Mouse (Mus musculus) kidney, postnatal 25 days (tissue): ENCODE measurements around the gene Ffar1.
"Not testable (repeated sequence)": the region's sequence is repeated elsewhere in the genome, so short reads cannot be mapped to it uniquely, and the experiment has no call there.

Source experiments
- DNase-seq, 2 experiments: peaks; one replicate each; pipeline ENCODE4 v3.0.0; 2021; ENCODE audit warnings: mixed read lengths in 2 of 2

Gene Ffar1

DNA sequence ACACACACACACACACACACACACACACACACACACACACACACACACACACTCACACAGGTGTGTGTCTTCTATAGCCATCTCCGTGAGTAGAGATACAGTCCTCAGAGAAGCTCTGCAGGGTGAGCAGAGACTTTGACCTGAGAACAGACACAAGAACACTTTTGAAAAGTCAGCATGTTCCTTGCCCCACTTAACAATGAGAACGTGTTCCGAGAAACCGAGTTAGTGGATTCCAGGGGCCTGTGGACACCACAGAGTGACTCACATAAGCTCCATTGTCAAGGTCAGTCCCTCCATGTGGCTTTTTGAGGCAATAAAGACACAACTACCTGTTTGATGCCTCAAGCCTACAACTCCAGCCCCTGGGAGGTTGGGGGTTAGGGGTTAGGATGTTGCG is 14.0 kb downstream of the Ffar1 start:
- DNase-seq = peak in 1 of 2 experiments; percentile 13

DNA sequence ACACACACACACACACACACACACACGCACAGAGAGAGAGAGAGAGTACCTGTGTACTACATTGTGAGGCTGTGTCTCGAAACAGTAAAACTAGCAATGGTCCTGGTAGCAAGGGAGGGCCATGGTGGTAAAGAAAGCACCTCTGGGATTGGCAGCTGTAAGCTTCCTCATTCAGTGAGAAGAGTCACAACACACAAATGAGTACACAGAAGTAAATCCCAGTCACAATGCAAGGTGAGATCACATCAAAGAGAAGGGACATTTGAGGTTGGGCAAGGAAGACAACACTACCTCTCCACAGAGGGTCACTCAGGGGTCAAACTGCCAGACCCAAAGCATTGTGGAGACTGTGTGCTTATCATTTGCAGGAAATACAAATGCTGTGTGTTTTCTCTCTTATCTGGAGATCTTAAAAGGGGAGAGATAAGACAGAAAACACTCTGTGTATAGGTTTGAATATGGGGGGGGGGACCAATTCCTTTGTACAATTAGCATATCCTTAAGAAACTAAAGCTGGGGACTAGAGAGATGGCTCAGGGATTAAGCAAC is 14.8 kb downstream of the Ffar1 start:
- no peak for DNase-seq

DNA sequence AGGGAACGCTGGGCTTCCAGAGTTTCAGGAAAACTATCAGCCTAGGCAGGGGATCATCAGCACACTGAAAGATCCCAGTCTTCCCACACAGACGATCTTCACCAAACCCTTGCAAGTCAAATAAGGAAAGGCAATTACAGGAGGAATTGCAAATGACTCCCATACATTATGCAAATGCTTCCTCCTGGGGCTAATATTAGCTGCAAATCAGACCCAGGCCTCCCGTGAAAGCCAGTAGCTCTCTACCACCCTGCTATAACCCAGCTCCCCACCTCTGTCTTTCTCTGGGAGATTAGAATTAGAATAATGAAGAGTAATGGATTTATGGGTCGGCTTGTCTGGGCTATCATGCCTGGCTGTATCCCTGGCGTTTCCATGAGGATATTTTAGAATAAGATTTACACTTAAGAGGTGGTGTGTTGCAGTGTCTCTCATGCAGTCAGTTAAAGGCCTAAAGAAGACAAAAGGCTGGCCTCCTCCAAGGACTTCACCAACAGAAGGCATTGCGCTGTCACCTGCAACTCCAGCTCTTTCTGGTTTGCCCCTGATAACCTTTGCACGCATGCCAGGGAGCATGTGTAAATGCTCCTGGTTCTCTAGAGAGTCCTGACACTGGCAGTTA is 16.6 kb downstream of the Ffar1 start:
- no peak for DNase-seq

DNA sequence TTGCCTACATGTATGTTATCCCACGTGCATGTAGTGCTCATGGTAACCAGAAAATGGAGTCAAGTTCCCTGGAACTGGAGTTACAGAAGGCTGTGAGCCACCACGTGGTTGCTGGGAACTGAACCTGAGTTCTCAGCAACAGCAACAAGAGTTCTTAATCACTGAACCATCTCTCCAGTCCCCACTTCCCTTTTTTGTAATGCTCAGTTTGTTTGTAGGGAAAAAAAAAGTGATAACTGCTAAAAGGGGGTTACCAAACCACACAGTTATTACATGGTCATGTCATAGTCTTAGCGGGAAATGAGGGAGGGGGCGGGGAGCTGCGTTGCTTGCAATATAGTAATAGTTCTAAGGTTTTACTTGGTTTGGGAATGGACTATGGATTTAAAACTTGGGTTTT is 19.3 kb downstream of the Ffar1 start:
- DNase-seq = no peak

DNA sequence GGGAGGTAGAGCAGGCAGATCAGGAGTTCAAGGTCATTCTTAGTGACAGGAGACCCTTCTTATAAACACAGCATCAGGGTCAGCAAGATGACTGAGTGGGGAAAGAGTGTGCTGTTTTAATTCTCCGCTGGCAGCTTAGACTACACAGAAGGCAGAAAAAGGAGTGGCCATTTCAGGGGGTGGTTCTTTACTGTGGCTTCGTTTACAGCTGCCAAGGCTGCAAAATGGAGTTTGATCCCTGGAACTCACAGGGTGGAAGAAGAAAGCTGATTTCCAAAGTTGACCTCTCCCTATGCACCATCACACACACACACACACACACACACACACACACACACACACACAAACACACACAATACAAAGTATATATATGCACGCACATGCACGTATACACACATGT is 20.0 kb downstream of the Ffar1 start:
- DNase-seq = no peak

DNA sequence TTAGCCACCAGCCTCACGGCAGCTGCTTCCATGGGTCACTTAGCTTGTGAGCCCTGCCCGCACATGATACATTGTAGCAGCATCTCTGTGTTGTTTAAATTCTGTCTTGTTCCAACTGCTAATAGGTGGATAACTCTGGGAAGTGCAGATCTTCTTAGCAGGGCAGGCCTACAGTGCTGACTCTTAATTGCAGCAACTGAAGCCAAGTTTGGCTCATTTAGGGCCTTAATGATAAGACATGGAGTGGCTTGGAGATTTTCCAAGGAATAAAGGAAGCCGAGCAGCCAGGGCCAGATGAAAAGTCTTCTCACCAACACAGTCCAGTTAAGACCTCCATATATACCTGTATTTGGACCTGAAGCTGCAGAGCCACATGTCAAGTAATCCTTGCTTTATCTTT is 21.1 kb downstream of the Ffar1 start:
- DNase-seq = no peak

DNA sequence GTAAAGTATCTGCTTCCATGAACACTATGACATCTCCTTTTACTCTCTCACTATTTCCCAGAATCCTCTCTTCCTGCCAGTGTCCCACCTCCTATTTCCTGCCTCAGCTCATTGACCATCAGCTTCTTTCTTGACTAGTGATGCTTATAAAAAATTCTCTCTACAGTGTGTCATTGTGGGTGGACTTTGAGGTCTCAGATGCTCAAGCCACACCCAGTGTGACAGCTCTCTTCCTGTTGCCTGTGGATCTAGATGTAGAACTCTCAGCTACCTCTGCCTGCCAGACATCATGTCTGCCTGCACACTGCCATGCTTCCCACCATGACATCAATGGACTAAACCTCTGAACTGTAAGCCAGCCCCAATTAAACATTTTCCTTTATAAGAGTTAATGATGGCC is 24.1 kb downstream of the Ffar1 start:
- no peak for DNase-seq

DNA sequence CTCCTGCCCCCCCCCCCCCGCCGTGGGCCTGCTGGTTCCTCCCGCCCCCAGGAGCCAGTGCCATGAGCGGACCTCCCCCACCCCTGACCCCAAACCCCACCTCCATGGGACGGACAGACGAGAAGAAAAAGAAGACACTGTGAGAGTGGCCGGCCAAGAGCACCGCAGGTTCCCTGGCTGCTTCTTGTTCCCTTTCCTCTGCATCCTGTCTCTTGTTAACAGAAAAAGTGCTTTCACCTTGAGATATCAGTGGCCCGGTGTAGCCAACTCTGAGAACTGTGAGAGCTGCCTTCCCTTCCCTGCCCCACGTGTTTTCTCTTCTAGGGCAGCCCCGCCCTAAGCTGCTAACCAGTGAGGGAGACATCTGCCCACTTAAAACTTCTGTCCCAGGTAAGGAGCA is 28.7 kb downstream of the Ffar1 start:
- DNase-seq = not testable (repeated sequence)

DNA sequence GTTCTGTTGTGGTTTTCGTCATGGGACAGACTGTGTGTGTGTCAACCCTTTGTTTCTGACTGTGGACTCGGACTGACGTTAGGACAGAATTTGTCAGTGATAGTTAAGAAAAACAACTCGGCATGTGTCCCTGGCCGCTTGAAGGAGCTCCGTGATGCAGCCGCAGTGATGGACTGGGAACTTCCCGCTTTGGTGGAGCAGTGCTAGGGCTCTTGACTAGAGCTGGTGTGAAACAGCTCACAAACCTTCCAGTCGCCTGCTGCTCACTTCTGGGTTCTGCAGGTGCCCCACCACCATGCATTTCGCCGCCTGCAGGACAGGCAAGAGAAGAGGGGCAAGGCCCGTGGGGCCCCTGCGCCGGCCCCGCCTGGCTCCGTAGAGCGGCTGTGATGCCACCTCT is 29.1 kb downstream of the Ffar1 start:
- DNase-seq = no peak

DNA sequence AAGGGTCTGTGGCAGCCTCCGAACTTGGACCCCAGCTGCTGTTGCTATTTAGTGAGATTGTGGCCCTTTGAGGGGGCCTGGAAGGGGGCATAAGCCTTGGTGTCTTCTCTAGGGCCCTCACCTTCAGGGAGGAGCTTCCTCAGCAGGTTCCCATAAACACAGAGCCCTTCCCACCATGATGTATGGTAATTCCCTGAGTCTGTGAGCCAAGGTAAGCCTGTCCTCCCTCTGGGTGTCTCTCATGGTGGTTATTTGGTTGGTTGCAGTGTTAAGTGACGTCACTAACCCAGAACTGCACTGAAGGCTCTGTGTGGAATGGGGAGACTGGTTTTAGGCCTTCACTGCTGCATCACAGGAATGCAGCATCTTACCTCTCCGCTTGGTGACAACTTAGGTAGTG is 31.9 kb downstream of the Ffar1 start:
- DNase-seq = no peak

DNA sequence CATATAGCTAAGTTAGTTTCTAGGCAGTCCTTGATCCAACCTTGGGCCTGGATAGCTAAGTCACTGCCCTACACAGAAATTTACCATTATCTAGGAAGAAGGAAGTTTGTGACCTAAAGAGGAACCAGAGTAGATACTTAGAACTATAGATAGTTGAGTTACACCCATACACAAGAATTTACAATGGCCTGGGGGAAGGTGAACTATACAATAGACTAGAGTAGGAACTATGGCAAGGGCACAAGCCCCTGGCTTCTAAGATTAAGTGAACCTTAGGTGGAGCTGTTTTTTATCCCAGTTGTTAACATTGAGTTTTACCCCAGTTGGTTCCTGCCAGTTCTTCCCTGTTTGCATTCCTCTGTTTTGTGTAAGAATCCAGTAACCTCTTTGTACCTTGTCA is 32.5 kb downstream of the Ffar1 start:
- DNase-seq = not testable (repeated sequence)

DNA sequence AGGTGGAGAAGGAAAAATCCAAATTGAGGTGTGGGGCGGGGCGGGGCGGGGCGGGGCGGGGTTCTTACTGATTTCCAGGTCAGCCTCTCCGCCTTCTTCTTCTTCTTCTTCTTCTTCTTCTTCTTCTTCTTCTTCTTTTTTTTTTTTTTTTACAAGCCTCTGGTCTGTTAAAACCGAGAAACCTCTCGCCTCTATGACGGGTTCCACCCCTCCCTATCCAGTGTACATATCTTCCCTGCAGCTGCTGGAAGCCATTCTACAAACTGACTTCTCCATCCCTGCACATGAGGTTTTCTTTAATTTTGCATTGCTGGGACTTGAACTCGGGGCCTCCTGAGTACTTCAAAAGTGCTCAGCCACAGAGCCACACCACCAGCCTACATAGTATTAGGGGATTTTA is 34.7 kb downstream of the Ffar1 start:
- no peak for DNase-seq

DNA sequence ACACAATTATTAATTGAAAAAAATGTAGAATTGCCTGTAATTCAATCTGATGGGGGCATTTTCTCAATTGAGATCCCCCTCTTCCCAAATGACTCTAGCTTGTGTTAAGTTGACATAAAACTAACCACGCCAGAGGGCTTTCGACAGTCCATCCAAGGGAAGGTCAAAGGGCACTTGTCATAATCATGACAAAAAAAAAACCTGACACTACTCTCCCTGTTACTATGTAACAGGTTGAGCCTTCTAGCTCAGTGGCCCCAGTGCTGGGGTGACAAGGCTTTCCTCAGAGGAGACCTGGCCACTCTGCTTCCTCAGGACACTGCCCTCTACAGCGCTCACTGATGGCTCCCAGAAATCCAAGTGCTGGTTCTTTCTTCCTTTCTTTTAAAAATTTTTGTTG is 37.1 kb downstream of the Ffar1 start:
- no peak for DNase-seq

DNA sequence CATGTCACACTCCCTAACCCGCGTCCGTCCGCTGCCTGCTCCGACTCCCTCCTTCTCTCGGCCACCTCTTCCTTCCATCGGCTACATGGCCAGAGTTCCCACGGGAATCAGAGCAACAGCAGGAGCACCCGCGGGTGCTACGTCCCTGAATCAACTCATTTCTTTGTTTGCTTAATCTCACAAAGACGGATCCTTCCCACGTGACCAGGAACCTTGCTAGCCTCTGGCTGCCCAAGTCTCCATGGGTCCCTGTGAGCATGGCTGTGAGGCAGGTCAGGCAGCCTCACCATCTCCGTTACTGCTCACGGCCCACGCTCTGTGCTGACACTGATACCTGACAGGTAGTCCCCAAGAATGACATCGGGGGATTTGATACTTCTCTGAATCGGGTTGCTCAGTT is 37.7 kb downstream of the Ffar1 start, which contains the start of gene Ffar2:
Gene Ffar2, minus strand, starts transcription at position 101 of the 400 bp plus-strand sequence.
- no peak for DNase-seq

DNA sequence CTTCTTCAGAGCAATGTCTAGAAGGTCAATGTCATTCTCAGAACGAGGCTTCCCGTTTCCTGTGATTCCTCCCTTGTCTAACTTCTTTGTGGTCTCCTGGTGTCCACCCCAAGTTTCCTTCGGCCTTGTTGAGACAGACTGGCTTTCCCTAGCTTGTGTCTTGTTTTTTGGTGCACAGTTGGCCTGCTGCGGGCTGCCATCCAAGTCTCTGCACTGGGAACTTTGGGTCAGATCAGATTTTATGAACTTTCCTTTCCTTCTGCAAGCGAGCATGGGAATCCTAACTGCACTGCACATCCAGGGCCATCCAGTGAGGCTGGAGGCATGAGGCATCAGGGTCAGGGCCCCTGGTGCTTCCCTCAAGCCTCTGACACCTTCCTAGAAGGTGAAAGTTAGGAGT is 39.8 kb downstream of the Ffar1 start:
- peak in 1 of 2 experiments; percentile 18 for DNase-seq

DNA sequence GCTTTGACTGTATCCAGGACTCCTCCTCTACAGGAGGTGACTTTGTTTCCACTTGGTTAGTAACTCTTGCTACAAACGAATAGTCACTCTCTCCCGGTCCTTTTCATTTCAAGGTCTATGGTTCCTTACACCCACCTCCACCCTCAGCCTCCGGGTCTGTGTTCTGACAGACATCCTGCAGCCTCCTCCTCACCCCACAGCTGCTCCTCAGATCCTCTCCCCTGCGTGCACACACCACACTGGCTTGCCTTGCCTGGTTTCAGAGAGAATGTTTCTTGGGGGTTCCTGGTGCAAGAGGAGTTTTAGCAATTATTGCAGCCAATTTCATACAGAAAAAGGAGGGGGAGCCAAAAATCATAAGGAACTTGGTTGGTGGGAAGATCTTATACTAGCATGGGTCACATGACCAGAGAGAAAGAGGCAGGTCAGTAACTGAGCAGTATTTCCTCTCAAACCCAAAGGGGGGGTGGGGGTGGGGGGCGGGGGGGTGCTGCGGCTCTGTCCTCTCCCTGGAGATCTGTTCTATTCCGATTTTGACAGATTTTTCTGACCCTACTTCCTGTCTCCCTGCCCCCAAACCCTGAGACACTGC is 40.4 kb downstream of the Ffar1 start:
- no peak for DNase-seq

DNA sequence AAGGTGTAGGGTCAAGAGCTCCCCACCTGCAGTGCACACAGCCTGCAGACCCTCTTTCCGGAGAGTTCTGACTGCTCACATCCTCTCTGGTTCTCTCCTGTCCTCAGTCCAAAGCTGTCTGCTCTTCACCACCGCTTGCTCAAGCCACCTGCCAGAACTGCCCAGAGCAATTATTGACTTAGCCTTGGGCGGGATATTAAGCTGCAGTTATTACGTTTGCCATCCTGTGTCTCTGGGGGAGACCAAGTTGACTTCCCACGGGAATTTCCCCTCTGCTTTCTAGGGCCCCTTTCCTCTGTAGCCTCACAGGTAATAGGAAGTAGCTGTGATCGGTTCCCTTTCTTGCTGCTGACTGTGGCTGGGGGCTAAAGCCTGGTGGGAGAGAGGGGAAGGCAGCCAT is 41.2 kb downstream of the Ffar1 start:
- DNase-seq = no peak

DNA sequence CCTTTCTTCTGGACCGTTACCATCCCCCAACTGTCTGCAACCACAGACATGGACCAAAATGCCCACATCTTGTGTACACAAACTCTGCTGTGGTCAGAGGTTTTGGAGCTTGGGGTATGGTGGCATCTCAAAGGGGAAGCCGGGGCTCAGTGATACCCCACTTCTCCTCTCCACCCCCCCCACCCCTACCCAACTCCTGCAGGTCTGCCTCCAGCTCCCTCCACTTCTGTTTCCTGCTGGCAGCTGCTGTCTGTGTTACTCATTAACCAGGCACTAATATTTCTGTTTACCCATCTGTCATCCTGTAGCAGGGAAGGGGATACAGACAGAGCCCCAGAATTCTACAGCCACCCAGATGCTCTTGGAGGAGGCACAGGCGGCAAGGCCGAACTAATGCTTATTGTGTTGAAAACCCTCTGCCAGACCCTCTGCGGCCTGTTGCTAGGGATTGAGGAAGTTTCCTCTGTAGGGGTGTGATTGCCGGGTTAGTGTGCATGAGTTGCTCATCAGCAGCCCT is 49.0 kb downstream of the Ffar1 start:
- peak in 1 of 2 experiments; percentile 16 for DNase-seq

DNA sequence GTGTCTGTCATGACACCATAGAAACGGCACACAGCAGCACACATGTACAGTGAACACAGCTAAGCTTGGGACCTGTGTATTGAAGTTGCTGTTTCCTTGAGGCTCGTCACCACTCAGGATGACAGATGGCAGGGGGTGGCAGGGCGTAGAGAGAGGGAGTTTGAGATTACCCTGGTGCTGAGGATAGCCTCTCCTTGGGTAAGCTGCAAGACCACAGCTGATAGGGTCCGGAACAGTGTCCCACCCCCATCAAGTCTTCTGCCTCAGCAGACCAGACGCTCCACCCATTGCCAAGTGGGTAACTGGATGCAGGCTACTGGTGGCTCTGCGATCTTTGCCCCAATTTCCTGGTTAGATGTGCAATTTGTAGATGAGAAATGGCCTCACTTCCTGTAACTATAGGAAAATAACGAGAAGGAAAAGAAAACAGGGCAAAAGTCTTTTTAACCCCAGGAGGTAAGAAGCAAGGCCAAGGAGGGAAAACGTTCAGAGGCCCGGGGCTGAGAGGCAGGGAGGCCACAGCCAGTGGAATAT is 49.5 kb downstream of the Ffar1 start:
- DNase-seq = no peak

DNA sequence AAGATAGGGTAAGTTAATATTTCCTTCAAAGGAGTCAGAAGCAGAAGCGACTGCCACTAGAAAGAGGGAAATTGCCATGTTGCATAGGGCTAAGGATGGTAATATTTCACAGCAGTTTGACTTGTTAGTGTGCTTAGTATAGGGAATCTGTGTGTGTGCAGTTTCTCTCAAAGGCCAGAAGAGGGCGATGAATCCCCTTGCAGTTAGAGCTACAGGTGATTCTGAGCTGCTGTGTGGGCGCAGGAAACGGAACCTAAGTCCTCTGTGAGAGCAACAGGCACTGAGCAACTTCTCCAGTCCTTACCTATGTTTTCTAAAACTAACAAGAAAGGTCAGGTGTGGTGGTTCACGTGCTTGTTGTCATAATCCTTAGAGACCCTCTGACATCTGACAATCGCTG is 51.0 kb downstream of the Ffar1 start:
- no peak for DNase-seq
